Mouse (Mus musculus) gastrocnemius, adult 8-10 months (tissue): ENCODE data around the gene Ugt1a7c. TPM values are rescaled to one million over a fixed set of nuclear protein-coding genes. Genes with fewer than 3 reads are reported as not detected.

Experiments
- DNase-seq, 2 experiments: peaks; one replicate each; pipeline ENCODE4 v3.0.0; 2022; ENCODE audit warnings: low spot score in 2 of 2
- total RNA-seq, 4 experiments: library from RNA; stranded (reverse); gene quantifications; 2 replicates each; pipeline ENCODE4 v1.2.4; 2022

Gene Ugt1a7c
- total RNA-seq, 4 experiments from 2014 or later, result 0.11 to 0.44 TPM; not detected in 2

- DNase-seq, result no peak
Measured at GRCm38 (mm10) chr1:88222216-88222615, 127.4 kb downstream of the Ugt1a7c start.

- DNase-seq, result peak in 1 of 2 experiments; percentile 6
Measured at GRCm38 (mm10) chr1:88223011-88223515, 128.2 kb downstream of the Ugt1a7c start.

GRCm38 (mm10) chr1:88223591-88223990 is 128.7 kb downstream of the Ugt1a7c start:
- DNase-seq, result peak; percentile 5 to 6

- peak in 1 of 2 experiments; percentile 2 for DNase-seq
Measured at GRCm38 (mm10) chr1:88224029-88224776, 129.3 kb downstream of the Ugt1a7c start.

DNA sequence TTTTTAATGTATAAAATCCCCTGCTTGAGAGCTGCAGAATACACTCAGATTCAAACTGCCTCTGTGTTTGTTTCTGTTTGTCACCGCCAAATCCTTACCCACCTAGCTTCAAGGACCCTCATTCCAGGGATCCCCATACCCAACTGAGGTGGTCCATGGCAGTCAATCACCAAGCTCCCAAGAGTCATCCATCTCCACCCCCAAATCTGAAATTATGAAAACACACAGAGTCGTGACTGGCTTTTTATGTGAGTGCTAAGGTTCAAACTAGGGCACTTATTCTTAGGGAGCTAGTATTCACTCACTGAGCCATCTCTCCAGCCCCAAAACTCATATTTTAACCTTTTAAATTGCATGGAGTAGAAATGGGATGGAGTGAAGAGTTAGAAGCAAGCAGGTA is 130.4 kb downstream of the Ugt1a7c start:
- DNase-seq, result peak in 1 of 2 experiments; percentile 1

DNA sequence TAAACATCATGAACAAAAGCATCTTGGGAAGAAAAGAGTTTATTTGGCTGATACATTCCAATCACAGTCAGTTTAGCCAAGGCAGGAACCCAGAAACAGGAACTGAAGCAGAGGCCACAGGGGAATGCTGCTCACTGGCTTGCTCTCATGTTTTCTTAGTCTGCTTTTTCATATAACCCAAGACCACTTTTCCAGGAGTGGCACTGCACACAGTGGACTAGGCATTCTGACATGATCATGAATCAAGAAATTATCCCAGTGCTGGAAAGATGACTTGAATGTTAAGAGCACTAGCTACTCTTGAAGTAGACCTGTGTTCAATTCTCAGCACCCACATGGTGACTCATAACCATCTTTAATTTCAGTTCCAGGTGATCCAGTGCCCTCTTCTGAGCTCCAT is 130.9 kb downstream of the Ugt1a7c start:
- peak; percentile 3 to 4 for DNase-seq

DNA sequence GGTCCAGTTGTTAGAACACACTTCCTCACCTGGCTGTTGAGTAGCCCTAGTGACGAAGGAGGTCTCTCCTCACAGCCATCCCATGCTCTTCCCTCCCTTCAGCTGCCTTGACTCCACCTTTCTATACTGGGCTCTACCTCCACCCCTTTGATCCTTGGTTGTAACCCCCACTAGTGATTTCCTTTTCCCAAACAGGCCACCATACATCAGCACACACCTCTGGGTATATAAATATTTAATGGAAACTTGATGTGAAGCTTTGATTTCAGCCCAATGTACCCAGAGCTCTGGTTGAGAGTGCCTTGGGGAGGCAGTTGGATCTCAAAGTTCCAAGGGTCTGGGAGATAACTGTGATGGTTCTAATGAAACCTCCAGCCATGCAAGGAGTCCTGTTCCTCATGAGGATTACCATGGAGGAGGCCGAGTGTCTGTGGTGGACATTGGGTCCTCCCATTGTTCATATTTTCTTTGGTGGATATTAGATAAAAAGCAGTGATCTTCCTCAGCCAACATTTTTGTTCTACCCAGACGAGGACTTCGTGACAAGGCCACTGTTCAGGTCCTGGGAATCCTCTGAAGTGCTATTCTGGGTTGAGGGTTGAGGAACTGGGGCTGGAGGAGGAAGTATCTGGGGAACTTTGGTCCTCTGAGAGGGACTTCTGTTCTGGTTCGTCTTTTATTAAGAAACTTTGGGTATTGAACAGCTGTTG is 132.0 kb downstream of the Ugt1a7c start, which contains the start of gene Mroh2a:
Gene Mroh2a (plus strand): TSS at position 317 of the 710 bp plus-strand sequence.
- peak; percentile 9 to 10 for DNase-seq

GRCm38 (mm10) chr1:88227482-88227881 is 132.6 kb downstream of the Ugt1a7c start:
- DNase-seq, result peak in 1 of 2 experiments; percentile 3

- peak; percentile 15 to 16 for DNase-seq
Measured at GRCm38 (mm10) chr1:88228121-88228520, 133.3 kb downstream of the Ugt1a7c start.

DNA sequence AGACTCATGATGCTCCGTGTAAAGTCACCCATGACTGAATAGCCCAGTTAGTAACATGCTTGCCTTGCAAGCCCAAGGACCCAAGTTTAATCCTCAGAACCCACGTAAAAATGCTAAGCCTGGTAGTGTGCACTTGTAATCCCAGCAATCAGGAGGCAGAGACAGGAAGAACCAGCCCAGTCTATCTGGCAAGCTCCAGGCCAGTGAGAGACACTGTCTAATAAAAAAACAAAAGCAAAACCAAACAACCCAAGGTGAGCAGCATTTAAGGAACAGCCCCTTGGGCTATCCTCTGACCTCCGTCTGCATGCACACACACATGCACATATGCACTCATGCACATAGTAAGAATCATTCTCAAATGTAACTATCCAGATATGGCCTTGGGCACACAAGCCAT is 134.7 kb downstream of the Ugt1a7c start:
- peak in 1 of 2 experiments; percentile 4 for DNase-seq

DNA sequence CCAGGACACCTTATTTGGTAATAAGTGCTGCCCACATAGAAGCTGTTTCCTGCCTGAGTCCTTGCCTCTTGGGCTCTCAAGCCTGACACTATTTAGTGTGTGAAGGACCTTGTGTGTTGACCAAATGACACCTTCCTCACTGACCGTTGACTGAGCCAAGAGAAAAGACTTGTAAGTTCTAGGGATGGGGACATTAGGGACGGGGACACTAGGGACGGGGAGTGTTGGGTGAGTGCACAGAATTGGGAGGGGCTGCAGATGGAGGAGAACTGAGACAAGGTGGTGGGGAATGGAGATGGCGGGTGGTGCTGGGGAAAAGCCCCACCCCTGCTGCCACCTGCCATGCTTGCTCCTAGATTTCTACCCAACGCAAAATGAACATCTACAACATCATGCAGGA is 135.1 kb downstream of the Ugt1a7c start:
- DNase-seq, result no peak

DNA sequence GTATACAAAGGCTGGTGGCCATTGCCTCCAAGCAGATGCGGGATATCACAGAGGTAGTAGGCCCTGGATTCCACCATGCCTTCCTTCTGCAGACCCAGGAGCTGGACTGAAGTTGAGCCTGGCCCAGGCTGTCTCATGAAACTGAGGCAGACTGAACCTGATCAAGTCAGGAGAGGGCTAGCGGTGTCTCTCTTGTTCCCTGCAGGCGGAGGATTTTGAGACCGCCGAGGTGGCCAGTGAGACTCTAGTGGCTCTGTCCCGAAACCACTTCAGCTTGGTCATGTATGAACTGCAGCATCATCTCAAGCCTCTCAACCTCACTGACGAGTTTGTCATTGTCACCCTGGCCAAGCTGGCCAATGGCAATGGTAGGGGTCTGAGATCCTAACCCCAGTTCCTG is 135.6 kb downstream of the Ugt1a7c start:
- peak in 1 of 2 experiments; percentile 19 for DNase-seq

- peak in 1 of 2 experiments; percentile 5 for DNase-seq
Measured at GRCm38 (mm10) chr1:88230981-88231802, 136.3 kb downstream of the Ugt1a7c start.

DNA sequence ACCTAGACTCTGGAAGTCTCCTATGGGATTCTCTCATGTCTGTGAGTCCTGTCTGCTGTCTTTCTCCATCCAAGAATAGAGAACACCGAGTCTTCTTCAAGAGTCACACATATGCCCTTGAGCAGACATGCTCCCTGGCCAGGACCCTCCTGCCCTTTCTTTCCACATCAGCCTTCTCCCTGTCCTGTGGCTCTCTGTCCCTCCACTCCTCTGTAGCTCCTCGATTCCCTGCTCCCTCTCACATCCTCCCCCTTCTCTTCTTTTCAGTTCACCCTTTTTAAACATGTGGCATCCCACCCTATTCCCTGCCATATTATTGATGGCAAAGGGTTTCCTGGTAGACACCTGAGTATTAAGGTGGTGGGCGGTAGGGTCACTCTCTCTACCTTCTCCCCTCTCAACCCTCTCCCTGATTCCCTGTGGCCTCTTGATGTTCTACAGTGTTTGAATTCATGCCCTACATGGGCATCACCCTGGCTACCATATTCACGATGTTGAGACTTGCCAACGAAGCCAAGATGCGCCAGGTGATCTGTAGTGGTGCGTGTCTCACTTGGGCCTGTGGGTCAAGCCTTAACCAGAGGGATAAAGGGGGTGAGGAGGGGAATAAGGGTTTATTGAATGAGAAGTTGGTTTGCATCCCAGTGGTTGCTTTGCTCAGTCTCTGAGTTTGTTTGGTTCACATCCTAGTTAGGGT is 137.1 kb downstream of the Ugt1a7c start:
- DNase-seq, result peak in 1 of 2 experiments; percentile 8

DNA sequence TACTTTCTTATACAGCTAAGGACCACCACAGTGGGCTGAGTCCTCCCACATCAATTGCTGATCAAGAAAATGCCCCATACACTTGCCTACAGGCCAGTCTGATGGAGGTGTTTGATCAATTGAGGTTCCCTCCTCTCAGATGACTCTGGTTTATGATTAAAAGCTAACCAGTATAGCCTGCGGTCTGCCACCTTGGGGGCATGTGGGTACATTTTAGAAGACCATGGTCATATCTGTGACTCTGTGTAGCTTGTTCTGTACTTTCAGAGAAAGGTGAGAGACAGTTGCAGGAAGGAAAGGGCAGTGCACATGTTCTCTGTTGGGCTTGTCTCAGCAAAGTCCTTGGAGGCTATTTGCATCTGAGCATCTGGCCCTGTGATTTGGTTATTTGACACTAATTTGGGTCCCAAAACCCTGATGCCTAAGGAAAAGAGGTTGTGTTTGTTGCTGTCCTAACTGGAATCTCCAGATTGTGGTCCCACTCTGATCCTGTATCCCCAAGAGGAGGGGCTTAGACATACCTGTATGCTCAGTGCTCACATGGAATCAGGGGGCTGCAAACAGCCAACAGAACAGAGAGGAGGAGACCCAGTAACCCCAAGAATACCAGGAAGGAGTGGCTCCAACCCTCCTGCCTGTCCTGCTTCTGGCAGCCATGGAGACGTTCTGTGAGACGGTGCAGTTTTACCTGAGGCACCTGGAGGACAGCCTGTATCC is 138.0 kb downstream of the Ugt1a7c start:
- DNase-seq, result peak in 1 of 2 experiments; percentile 6

DNA sequence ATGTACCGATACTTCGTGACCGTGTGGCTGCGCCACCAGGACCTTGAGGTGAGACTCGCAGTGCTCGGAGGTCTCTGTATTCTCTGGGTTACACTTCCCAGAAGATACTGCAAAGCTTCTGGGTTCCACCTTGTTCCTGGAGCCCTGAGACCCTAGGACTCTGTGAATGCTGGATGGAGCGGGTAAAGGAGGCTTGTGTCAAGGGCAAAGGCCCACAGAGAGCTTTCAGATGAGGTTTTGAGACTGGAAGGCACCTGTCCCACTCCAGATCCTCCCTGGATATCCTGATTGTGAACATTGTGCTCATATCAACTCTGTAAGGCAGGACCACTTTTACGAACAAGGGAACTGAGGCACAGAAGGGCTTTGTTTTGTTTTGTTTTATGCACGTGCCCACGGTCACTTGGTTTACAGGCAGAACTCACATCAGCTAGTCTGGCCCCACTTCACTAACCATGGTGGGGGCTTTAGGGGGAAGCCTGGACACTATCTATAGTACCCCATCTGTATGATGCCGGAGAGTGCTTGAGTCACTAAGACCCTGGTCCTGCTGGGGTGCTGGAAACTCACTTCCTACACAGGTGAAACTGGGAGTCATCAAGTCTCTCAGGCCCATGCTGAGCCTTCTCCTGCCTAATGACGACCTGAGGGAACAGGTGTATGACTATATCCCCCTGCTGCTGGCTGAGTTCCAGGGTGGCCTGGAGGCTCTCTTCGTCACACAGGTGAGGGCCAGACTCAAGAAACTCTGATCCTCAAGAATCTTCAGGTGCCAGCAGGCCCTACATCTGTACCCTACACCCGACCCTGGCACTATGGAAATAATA is 138.8 kb downstream of the Ugt1a7c start:
- DNase-seq, result peak in 1 of 2 experiments; percentile 35

GRCm38 (mm10) chr1:88234248-88234610 is 139.4 kb downstream of the Ugt1a7c start:
- no peak for DNase-seq

DNA sequence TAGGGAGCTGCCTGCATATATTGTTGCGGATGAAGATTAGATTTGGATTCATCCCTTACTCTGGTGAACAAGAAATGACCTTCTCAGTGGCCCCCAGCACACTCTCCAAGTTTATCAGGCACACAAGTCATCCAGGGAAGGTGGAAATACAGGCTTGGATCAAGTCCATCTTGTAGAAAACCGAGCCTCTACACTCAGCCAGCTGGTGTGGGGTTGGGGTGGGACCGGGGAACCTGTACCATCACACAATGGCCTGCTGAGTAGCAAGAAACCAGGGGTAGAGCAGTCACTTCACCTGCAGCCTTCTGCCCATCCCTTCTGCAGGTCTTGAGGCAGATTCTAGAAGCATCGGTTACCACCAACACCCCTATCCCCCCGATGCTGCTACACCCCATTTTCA is 139.8 kb downstream of the Ugt1a7c start:
- DNase-seq, result peak in 1 of 2 experiments; percentile 15
